Mouse (Mus musculus): Measurements from ENCODE around the gene Tpcn2. TPM values are rescaled to one million over a fixed set of nuclear protein-coding genes. Genes with fewer than 3 reads are reported as not detected.

Gene Tpcn2
- polyA plus RNA-seq, 1 experiment from 2014 or later, result 2.1 TPM

DNA sequence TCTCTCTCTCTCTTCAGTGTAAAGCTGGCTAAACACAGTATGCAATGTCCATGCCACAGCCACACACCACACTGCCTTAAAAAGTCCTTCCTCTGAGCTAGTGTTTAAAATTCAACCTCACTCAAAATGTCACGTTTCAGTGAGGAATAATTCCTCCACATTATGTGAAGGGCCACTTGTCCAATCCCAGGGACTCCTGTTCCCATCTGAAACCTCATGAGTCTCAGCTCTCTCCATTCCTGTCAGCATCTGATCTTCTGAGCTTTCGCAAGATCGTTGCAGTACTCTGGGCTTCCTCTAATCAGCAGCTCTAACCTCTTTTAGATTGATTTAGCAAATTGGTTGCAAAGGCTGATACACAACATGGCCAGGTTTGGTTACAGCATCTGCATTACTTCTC, 144.2 kb downstream of the Tpcn2 start:
- no peak overlapping the region for H3K4me2 ChIP-seq
- no peak overlapping the region for H3K27ac ChIP-seq (ENCODE audit: low read depth, low read length)
- no peaks in the 10 kb centered on the region for H3K27me3 ChIP-seq (ENCODE audit: control insufficient read depth, insufficient read depth, low read length)
- no peak overlapping the region for H3K9ac ChIP-seq (ENCODE audit: low read depth, low read length)
- no peak overlapping the region for H3K4me3 ChIP-seq (ENCODE audit: low read depth, low read length)
- 84% methylated on average over 3 of the region's 3 CpGs for WGBS (ENCODE audit: insufficient replicate concordance)
- H3K4me1 ChIP-seq (ENCODE audit: control insufficient read depth, insufficient read depth, low read length), result peaks cover 3% of the 10 kb centered on the region; the same call in 1 of the 2 replicates
- H3K36me3 ChIP-seq (ENCODE audit: control insufficient read depth, insufficient read depth, low read length), result no peaks in the 10 kb centered on the region
- H3K9me3 ChIP-seq (replicated peaks; ENCODE audit: control insufficient read depth, low read length), result no peaks in the 10 kb centered on the region
- ATAC-seq (replicated peaks; ENCODE audit: insufficient number of reproducible peaks, low FRiP score, low TSS enrichment), result no peak

DNA sequence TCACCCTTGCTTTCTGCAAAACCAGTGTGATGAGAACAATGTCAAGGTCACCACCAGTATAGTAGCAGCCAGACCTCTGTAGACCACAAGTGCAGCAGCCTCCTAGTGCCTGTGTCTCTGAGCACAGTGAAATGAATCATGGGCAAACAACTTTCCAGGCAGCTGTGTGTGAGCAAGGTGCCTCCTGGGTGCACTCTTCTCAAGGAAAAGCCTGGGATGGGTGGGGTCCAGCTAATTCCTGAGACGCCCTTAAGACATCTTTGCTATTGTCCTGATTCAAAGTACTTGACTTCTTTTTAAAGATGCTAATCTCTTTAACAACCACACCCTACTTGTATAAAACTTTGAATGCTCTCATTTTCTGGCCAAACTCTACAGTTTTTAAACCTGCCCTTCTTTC, 144.7 kb downstream of the Tpcn2 start:
- no peaks in the 10 kb centered on the region for H3K36me3 ChIP-seq (ENCODE audit: control insufficient read depth, insufficient read depth, low read length)
- 76% methylated on average over 1 of the region's 1 CpGs for WGBS (ENCODE audit: insufficient replicate concordance)

DNA sequence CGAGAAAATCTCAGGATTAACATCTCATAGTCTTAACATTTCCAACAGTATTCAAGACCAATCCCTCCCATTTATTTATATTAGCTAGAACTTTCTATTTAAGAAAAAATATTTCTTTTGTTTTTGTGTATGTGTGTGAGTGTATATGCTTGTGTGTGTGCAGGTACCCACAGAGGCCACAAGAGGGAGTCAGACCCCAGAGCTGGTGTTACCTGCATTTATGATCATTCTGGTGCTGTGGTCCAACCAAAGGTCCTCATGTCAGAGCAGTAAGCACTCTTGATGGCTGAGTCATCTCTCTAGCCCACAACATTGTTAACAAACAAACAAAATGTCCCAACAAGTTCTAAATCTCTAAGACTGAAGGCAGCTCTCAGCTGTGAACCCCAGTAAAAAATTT, 145.9 kb downstream of the Tpcn2 start:
- Histone ChIP-seq H3K4me1 (ENCODE audit: control insufficient read depth, insufficient read depth, low read length) (no peaks in the 10 kb centered on the region), H3K4me3 (ENCODE audit: low read depth, low read length) (no peak overlapping the region), H3K9me3 (replicated peaks; ENCODE audit: control insufficient read depth, low read length) (no peaks in the 10 kb centered on the region), H3K9ac (ENCODE audit: low read depth, low read length) (no peak overlapping the region), H3K27ac (ENCODE audit: low read depth, low read length) (no peak overlapping the region), H3K36me3 (ENCODE audit: control insufficient read depth, insufficient read depth, low read length) (no peaks in the 10 kb centered on the region), H3K4me2 (no peak overlapping the region), H3K27me3 (ENCODE audit: control insufficient read depth, insufficient read depth, low read length) (no peaks in the 10 kb centered on the region)
- no peak for ATAC-seq (replicated peaks; ENCODE audit: insufficient number of reproducible peaks, low FRiP score, low TSS enrichment)
- WGBS (ENCODE audit: insufficient replicate concordance), result 68% methylated on average over 1 of the region's 1 CpGs

More for the DNA sequence above, 144.7 kb downstream of the Tpcn2 start:
- no peaks in the 10 kb centered on the region for H3K27me3 ChIP-seq (ENCODE audit: control insufficient read depth, insufficient read depth, low read length)
- no peaks in the 10 kb centered on the region for H3K9me3 ChIP-seq (replicated peaks; ENCODE audit: control insufficient read depth, low read length)
- ATAC-seq (replicated peaks; ENCODE audit: insufficient number of reproducible peaks, low FRiP score, low TSS enrichment), result no peak
- H3K9ac ChIP-seq (ENCODE audit: low read depth, low read length), result no peak overlapping the region
- no peak overlapping the region for H3K4me2 ChIP-seq
- H3K4me1 ChIP-seq (ENCODE audit: control insufficient read depth, insufficient read depth, low read length), result peaks cover 3% of the 10 kb centered on the region; the same call in 1 of the 2 replicates
- no peak overlapping the region for H3K4me3 ChIP-seq (ENCODE audit: low read depth, low read length)
- no peak overlapping the region for H3K27ac ChIP-seq (ENCODE audit: low read depth, low read length)

DNA sequence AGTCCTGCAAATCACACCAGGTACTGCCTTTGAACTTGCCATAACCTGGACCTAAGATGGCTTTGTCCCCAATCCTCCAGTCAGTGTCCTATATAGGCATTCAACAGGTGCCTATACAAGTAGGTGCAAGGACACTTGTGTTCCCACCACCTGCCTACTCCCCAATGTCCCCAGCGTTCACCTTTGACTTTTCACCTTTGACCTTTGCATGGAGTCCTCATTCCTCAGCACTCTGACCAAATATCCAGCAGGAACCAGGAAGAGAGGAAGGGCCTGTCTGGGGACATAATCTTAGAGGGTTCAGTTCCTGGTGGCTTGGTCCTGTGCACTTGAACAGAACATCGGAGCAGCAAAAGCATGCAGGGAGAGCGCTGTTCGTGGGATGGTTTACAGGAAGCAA, 147.0 kb downstream of the Tpcn2 start:
- no peak for ATAC-seq (replicated peaks; ENCODE audit: insufficient number of reproducible peaks, low FRiP score, low TSS enrichment)
- H3K4me1 ChIP-seq (ENCODE audit: control insufficient read depth, insufficient read depth, low read length), result no peaks in the 10 kb centered on the region
- 86% methylated on average over 4 of the region's 4 CpGs for WGBS (ENCODE audit: insufficient replicate concordance)

More for the DNA sequence above, 147.0 kb downstream of the Tpcn2 start:
- Histone ChIP-seq H3K9ac (ENCODE audit: low read depth, low read length) (no peak overlapping the region), H3K4me3 (ENCODE audit: low read depth, low read length) (no peak overlapping the region), H3K9me3 (replicated peaks; ENCODE audit: control insufficient read depth, low read length) (no peaks in the 10 kb centered on the region), H3K27me3 (ENCODE audit: control insufficient read depth, insufficient read depth, low read length) (no peaks in the 10 kb centered on the region), H3K36me3 (ENCODE audit: control insufficient read depth, insufficient read depth, low read length) (no peaks in the 10 kb centered on the region), H3K4me2 (no peak overlapping the region), H3K27ac (ENCODE audit: low read depth, low read length) (no peak overlapping the region)

Other genes starting within 250 kb of the Tpcn2 start
- gene 1810010D01Rik, start 75.9 kb downstream of the Tpcn2 start, polyA plus RNA-seq (2014; fragmentation: Nextera tagmentation; extraction: Ambion mirVana), result not detected in 2 replicates
- 0.11 and 0.17 TPM in 2 replicates for gene Mrgprf, start 16.8 kb upstream of the Tpcn2 start, polyA plus RNA-seq (2014; fragmentation: Nextera tagmentation; extraction: Ambion mirVana)
- not detected in 2 replicates for gene Mrgprd, start 30.8 kb upstream of the Tpcn2 start, polyA plus RNA-seq (2014; fragmentation: Nextera tagmentation; extraction: Ambion mirVana)